Mouse (Mus musculus): ENCODE measurements at regions not wholly inside any gene's neighbourhood (a gene's known extent, or its start where the extent isn't known, plus 50 kb on each side); places are given as distances from the start of the nearest gene placed in this dataset.

DNA sequence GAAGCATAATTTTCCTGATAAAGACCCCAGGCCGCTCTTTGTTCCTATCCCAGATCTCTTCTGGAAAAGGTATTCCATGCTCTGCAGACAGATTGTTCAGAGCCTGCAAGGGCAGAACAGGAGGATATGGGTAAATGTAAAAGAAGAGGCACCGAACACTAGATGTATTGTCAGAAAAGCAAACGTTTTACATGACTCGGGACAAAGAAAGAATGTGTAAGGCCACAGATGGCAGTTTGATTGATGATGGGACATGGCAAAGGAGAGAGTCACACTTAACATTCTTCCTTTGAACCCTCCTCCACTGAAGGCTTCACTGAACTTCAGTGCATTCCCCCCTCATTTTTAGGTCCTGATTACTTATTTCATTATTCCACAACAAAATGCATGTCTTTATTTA is 295.6 kb upstream of the Etaa1 start:
- ATAC-seq (ENCODE audit: insufficient number of reproducible peaks, low FRiP score, low TSS enrichment) = no peak

DNA sequence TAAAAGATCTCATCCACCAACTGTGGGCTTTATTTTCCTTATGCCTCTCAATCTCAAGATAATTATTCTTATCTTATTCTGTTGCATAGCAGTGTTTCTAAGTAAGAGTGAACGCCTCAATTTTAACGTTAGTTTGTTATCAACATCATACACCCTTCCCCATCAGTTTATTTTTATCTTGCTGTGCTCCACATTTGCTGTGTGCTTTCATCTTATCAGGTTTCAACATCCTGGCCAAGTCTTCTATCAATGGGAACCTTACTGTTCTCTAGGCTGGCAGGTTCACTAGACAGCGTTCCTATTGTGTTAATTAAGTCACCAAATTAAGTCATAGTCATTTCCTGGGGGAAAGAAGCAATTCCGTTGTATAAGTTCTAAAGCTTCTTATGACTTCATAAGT is 263.1 kb upstream of the Etaa1 start:
- ATAC-seq (ENCODE audit: insufficient number of reproducible peaks, low FRiP score, low TSS enrichment) = no peak

GRCm38 (mm10) chr11:18173028-18173427 is 219.4 kb upstream of the Etaa1 start:
- no peak for ATAC-seq (ENCODE audit: insufficient number of reproducible peaks, low FRiP score, low TSS enrichment)

DNA sequence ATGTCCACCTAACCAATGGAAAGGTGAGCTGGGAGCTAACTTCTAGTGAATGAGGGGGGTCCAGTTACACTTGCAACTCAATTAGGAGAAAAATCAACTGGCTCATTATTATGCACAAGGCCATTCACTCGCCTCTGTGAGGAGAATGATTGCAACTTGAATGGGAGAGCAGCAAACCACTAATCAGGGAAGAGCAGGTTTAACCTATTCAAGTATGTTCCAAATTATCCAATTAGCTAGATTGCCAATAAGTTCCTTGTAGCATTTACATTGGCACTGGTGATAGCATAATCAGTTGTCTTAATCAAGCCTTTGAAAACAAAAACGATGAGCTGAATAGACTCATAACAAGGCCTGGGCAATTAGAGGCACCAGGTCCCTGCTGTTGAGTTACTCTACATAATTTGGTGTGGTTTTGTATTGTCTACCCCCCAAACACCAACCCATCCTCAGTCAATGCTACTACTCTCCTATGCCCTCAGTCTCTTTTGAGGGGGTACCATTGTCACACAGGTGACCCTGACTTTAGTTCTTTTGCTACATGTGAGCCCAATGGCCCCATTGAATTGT is 217.6 kb upstream of the Etaa1 start:
- ATAC-seq (ENCODE audit: insufficient number of reproducible peaks, low FRiP score, low TSS enrichment) = no peak

DNA sequence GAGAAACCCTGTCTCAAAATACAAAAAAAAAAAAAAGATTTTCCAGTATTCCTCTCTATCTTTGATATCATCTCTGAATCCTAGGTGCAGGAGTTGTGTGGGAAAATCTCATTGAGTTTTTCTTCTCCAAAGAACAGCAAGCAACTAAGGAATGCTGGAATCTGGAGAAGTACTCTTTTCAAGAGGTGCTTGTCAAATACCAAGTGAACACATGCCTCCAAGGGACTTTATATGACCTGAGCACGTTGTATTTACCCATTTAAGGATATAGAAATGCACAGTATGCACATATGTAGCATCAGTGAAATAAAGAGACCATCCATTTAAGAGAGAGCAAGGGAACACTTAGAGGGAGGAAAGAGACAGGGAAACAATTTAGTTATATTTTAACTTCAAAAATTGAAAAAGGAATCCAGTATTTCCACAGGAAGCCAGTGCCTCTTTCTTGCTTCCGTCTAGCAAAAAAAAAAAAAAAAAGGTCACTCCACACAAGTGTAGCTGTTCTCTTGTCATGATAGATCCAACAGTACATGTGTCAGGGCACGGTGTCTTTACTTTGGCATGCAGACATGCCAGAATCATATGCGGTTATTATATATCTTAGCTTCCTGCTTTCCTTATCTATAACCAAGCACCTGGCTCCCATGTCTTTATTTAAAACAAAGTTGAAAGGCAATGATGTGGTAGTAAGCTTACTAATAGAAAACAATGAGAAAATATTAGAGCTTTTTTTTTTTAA is 212.1 kb upstream of the Etaa1 start:
- no peak for ATAC-seq (ENCODE audit: insufficient number of reproducible peaks, low FRiP score, low TSS enrichment)

- ATAC-seq (ENCODE audit: insufficient number of reproducible peaks, low FRiP score, low TSS enrichment) = no peak
Measured at GRCm38 (mm10) chr11:18164025-18164423, 210.3 kb upstream of the Etaa1 start.

GRCm38 (mm10) chr11:18163156-18164024 is 209.7 kb upstream of the Etaa1 start:
- no peak for ATAC-seq (ENCODE audit: insufficient number of reproducible peaks, low FRiP score, low TSS enrichment)

DNA sequence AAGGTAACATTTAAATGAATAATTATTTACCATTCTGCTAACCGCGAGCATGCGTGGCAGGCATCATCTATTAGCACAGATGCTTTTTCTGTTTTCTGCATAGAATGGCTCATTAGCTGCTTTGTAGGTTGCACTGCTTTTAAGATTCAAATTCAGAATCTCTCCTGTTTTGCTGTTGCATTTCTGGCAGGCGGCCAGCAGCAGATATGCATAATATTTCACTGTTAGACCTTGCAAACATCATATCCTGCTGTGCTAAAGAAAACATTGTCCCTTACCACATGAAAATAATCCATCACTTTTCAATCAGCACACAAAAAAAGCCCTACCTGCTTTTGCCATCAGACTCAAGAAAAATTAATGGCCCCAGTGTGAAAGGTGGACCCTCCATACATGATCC is 202.8 kb upstream of the Etaa1 start:
- ATAC-seq (ENCODE audit: insufficient number of reproducible peaks, low FRiP score, low TSS enrichment) = no peak

DNA sequence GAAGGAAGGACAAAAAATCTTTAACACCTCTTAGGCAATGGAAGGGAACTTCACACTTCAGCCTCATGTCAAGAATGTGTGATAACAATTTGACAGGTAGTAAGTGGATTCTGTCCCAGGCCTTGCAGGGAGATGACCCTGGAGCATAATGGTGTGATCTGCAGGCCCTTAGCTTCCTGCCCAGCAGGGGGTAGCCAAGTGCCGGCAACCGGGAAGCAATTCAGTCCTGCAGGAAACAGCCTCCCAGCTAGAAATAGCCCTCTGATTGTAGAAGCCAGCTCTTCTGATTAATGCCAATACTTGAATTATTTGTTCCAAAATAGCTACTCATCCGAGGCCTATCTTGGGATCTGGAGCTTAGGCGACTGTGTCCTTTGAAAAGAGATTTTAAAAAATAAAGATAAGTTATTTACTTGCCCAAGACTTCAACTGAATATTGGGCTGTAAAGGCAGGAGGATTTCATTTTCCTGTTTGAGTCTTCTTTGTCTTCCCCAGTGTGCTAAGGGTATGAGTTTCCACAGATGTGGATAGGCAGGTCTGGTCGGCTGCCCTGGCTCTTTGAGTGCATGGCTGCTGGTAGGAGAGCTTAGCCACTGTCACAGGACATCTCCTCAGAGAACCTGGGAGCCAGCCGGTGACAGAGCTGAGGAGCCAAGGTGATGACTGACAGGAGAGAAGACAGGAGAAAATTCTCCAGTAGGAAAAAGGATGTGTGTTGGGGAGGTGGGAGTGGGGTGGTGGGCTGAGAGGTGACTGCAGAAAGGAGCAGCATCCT is 198.3 kb upstream of the Etaa1 start:
- no peak for ATAC-seq (ENCODE audit: insufficient number of reproducible peaks, low FRiP score, low TSS enrichment)

DNA sequence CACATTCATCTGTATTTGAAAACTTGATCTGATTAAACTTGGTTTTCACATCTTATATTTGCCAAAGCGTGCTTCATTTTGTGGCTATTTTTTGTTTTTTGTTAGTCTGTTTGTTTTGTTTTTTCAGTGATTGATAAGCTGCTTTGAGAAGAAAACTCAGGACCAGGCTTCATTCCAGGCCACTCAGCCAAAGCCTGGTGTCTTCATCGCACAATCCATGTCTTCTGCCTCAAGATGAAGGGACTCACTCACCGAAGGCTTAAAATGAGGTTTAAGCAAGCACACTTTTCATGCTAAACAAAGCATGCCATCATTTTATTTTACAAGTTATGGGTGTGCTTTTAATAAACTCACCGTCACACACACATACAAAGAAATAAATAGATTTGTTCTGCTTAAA is 197.7 kb upstream of the Etaa1 start:
- no peak for ATAC-seq (ENCODE audit: insufficient number of reproducible peaks, low FRiP score, low TSS enrichment)

- ATAC-seq (ENCODE audit: insufficient number of reproducible peaks, low FRiP score, low TSS enrichment) = no peak
Measured at GRCm38 (mm10) chr11:18127488-18127887, 173.8 kb upstream of the Etaa1 start.

- no peak for ATAC-seq (ENCODE audit: insufficient number of reproducible peaks, low FRiP score, low TSS enrichment)
Measured at GRCm38 (mm10) chr11:18123031-18123430, 169.4 kb upstream of the Etaa1 start.

- ATAC-seq (ENCODE audit: insufficient number of reproducible peaks, low FRiP score, low TSS enrichment) = no peak
Measured at GRCm38 (mm10) chr11:18122616-18123015, 168.9 kb upstream of the Etaa1 start.

- no peak for ATAC-seq (ENCODE audit: insufficient number of reproducible peaks, low FRiP score, low TSS enrichment)
Measured at GRCm38 (mm10) chr11:18115693-18116450, 162.2 kb upstream of the Etaa1 start.

- no peak for ATAC-seq (ENCODE audit: insufficient number of reproducible peaks, low FRiP score, low TSS enrichment)
Measured at GRCm38 (mm10) chr11:18102841-18103240, 149.2 kb upstream of the Etaa1 start.

DNA sequence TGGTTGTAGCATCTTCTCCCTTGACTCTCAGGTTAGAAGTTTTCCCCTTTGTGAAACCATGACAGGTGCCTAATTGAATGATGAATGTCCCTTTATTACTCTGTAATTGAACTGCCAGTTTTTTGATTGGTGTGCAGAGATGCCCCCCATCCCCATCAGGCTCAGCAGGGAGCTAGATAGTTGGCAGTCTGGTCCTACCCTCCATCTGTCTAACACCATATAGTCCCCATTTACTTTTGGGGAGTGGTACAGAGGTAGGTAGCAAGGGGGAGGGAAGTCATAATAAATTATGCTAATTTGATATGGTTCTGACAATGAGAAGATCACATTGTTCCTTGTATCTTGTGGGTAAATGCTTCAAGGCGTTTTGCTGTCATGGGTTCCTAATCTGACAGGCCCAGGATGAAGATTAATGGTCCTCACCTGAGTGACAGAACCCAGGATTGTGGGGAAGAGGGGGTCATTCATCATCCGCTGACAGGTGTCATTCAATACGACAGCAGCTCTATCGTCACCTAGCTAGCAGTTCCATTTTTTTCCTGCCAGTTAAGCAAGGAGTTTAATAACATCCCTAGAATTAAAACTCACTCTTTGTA is 122.3 kb upstream of the Etaa1 start:
- ATAC-seq (ENCODE audit: insufficient number of reproducible peaks, low FRiP score, low TSS enrichment) = no peak

GRCm38 (mm10) chr11:18070586-18071306 is 117.1 kb upstream of the Etaa1 start:
- ATAC-seq (ENCODE audit: insufficient number of reproducible peaks, low FRiP score, low TSS enrichment) = peak; percentile 58

DNA sequence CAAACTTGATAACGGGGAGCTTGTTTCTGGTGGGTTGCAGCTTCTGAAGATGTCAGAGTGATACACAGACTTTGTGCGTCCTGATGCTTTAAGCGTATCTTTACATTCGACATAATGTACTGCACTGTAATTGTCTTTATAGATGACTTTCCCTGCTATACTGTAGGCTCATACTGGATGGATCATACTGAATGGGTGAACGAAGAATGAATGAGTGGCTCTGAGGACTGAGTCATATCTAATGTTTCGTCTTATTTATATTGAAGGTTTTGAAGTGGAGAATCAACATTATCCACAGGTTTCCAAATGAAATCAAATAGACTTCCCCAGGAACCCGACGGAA is 116.3 kb upstream of the Etaa1 start:
- ATAC-seq (ENCODE audit: insufficient number of reproducible peaks, low FRiP score, low TSS enrichment) = no peak
